Mouse (Mus musculus) stomach, postnatal 0 days (tissue): ENCODE results near the gene Ccndbp1. TPM values are rescaled to one million over a fixed set of nuclear protein-coding genes. Genes with fewer than 3 reads are reported as not detected.
A peak's percentile ranks its signal among the peaks of the same experiment; 100 is the strongest.
"Not testable (repeated sequence)": the region's sequence is repeated elsewhere in the genome, so short reads cannot be mapped to it uniquely, and the experiment has no call there.

Experiments used
- ATAC-seq: fragments of 200-750 bp; cut with Nextera tagmentation; 2 replicates; pipeline ENCODE4 v1.8.0; 2017; ENCODE audit not compliant: low FRiP score, low TSS enrichment
- DNase-seq: peaks from one replicate; pipeline ENCODE4 v3.0.0-alpha.2; 2016; ENCODE audit warnings: low spot score
- H3K27ac ChIP-seq: fragments of 300-500 bp; sonication (generic); replicated peaks from 2 replicates; pipeline ENCODE4 v1.5.1; 2014; ENCODE audit warnings: mild to moderate bottlenecking, control low read depth
- H3K27me3 ChIP-seq: fragments of 300-500 bp; sonication (generic); 2 replicates; pipeline ENCODE4 v1.6.1; 2014; ENCODE audit warnings: low read length; ENCODE audit not compliant: control insufficient read depth, insufficient read depth
- H3K36me3 ChIP-seq: fragments of 300-500 bp; sonication (generic); 2 replicates; pipeline ENCODE4 v1.6.1; 2014; ENCODE audit warnings: low read length, mixed read lengths; ENCODE audit not compliant: control insufficient read depth, insufficient read depth
- H3K4me1 ChIP-seq: fragments of 300-500 bp; sonication (generic); replicated peaks from 2 replicates; pipeline ENCODE4 v1.6.1; 2014; ENCODE audit warnings: antibody characterized with exemption; ENCODE audit not compliant: control insufficient read depth, insufficient read depth
- H3K4me2 ChIP-seq: fragments of 300-500 bp; sonication (generic); replicated peaks from 2 replicates; pipeline ENCODE4 v1.6.1; 2014; ENCODE audit warnings: low read depth, mild to moderate bottlenecking, control low read depth, moderate library complexity
- H3K4me3 ChIP-seq: fragments of 300-500 bp; sonication (generic); 2 replicates; pipeline ENCODE4 v1.5.1; 2014; ENCODE audit warnings: low read depth, low read length, control low read depth
- H3K9ac ChIP-seq: fragments of 300-500 bp; sonication (generic); 2 replicates; pipeline ENCODE4 v1.6.1; 2014; ENCODE audit warnings: mild to moderate bottlenecking, low read length, control low read depth, mixed read lengths
- H3K9me3 ChIP-seq: fragments of 300-500 bp; sonication (generic); 2 replicates; pipeline ENCODE4 v1.6.1; 2016; ENCODE audit warnings: low read length; ENCODE audit not compliant: control insufficient read depth
- CTCF ChIP-seq: IDR thresholded peaks from 2 replicates; pipeline ENCODE4 v1.5.1; 2016; ENCODE audit warnings: antibody characterized with exemption, low read depth, mild to moderate bottlenecking, moderate library complexity
- EP300 ChIP-seq: optimal IDR thresholded peaks from 2 replicates; pipeline ENCODE3; 2016; ENCODE audit warnings: antibody characterized with exemption
- WGBS: fragments of 180-500 bp; shearing (Covaris S2); extraction: QIAGEN DNeasy Blood & Tissue Kit; methylation state at CpG from one replicate; pipeline ENCODE4 v1.1.7; 2014; 5-methylcytosine and 5-hydroxymethylcytosine counted together
- polyA plus RNA-seq: library from polyadenylated mRNA; unstranded; fragments of >200 nt; fragmentation: Nextera tagmentation; extraction: Ambion mirVana; gene quantifications from 2 replicates; pipeline ENCODE4 v1.2.1, GENCODE M21; 2015

Ccndbp1 gene
- polyA plus RNA-seq, 1 experiment from 2014 or later = 31.1 TPM

- H3K4me2 ChIP-seq = no peak overlapping the region
- no peak for ATAC-seq
- no peak overlapping the region for H3K4me3 ChIP-seq
- no peaks in the 10 kb centered on the region for H3K9me3 ChIP-seq
- no peaks in the 10 kb centered on the region for H3K4me1 ChIP-seq
- H3K9ac ChIP-seq = no peak overlapping the region
- 0 out of 2 replicates have a peak, but pooled peaks cover 4% of the 10 kb centered on the region for H3K36me3 ChIP-seq
- no peaks in the 10 kb centered on the region for H3K27me3 ChIP-seq
- TF ChIP-seq EP300 (no peak), CTCF (no peak)
- WGBS = 88% methylated on average over 9 of the region's 9 CpGs
- H3K27ac ChIP-seq = no peak overlapping the region
- DNase-seq = no peak
Measured at GRCm38 (mm10) chr2:121016226-121016625, 8.0 kb downstream of the Ccndbp1 start.

DNA sequence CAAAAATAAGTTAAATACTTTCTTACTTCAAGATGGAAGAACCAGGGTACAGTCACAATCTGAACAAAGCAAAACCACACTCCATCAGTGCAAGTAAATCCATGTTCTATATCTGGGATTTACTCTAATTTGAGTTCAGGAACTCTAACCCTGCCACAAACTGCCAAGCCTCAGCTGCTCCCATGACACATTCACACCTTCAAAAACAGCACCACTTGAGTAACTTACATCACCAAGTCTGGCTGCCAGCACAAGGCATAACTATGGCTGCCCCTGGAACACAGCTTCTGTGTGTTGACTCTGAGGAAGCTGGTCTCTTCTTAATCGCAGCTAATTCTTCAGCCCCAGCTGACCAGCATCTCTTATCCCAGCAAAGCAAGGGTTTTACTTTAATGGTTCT is 8.9 kb downstream of the Ccndbp1 start:
- H3K9ac ChIP-seq = no peak overlapping the region
- no peaks in the 10 kb centered on the region for H3K4me1 ChIP-seq
- no peaks in the 10 kb centered on the region for H3K27me3 ChIP-seq
- H3K27ac ChIP-seq = no peak overlapping the region
- TF ChIP-seq CTCF (no peak), EP300 (no peak)
- H3K4me3 ChIP-seq = no peak overlapping the region
- ATAC-seq (no peak), DNase-seq (no peak)
- H3K36me3 ChIP-seq = 0 out of 2 replicates have a peak, but pooled peaks cover 4% of the 10 kb centered on the region
- no peak overlapping the region for H3K4me2 ChIP-seq
- no peaks in the 10 kb centered on the region for H3K9me3 ChIP-seq
- WGBS = 95% methylated on average over 1 of the region's 1 CpGs

- H3K9ac ChIP-seq = no peak overlapping the region
- DNase-seq = no peak
- H3K9me3 ChIP-seq = no peaks in the 10 kb centered on the region
- H3K4me1 ChIP-seq = no peaks in the 10 kb centered on the region
- WGBS = 50% methylated on average over 5 of the region's 5 CpGs
- no peaks in the 10 kb centered on the region for H3K27me3 ChIP-seq
- H3K4me2 ChIP-seq = no peak overlapping the region
- no peak overlapping the region for H3K4me3 ChIP-seq
- H3K36me3 ChIP-seq = no peaks in the 10 kb centered on the region
- no peak overlapping the region for H3K27ac ChIP-seq
- ATAC-seq = peak; percentile 79
- TF ChIP-seq CTCF (no peak), EP300 (no peak)
Measured at GRCm38 (mm10) chr2:121022918-121023317, 14.7 kb downstream of the Ccndbp1 start.

GRCm38 (mm10) chr2:121036733-121037341 is 28.6 kb downstream of the Ccndbp1 start, which contains the start of gene Epb42:
Epb42 (minus strand) TSS chr2:121037072.
- H3K27ac ChIP-seq = no peak within 1 kb of the TSS
- no peaks in the 10 kb centered on the region for H3K4me1 ChIP-seq
- DNase-seq (no peak), ATAC-seq (no peak)
- no peaks in the 10 kb centered on the region for H3K27me3 ChIP-seq
- H3K4me3 ChIP-seq = no peak within 1 kb of the TSS
- 46% methylated on average over 5 of the region's 5 CpGs for WGBS
- H3K4me2 ChIP-seq = no peak within 1 kb of the TSS
- no peaks in the 10 kb centered on the region for H3K9me3 ChIP-seq
- TF ChIP-seq EP300 (no peak), CTCF (no peak)
- no peak within 1 kb of the TSS for H3K9ac ChIP-seq
- H3K36me3 ChIP-seq = no peaks in the 10 kb centered on the region

GRCm38 (mm10) chr2:121038851-121039250 is 30.6 kb downstream of the Ccndbp1 start:
- not testable (repeated sequence) for ATAC-seq, H3K9ac ChIP-seq, H3K4me2 ChIP-seq, H3K27ac ChIP-seq, H3K9me3 ChIP-seq, H3K4me1 ChIP-seq, H3K36me3 ChIP-seq, H3K4me3 ChIP-seq, DNase-seq, H3K27me3 ChIP-seq
- 95% methylated on average over 1 of the region's 1 CpGs for WGBS

DNA sequence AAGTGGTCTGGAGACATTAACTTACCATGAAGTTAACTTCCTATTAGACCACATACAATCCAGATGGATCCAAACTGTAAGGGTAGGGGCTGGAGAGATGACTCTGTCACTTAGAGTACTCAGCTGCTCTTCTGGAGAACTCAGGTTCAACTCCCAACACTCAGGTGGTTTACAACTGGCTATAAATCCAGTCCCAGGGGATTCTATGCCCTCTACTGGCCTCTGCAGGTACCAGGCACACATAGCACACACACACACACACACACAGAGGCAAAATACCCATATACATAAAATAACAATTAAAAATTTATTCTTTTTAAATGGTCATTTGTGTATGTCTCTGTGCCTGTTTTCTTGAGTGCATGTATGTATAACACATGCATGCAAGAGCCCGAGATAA is 31.2 kb downstream of the Ccndbp1 start:
- DNase-seq = no peak
- no peak for ATAC-seq
- 89% methylated on average over 1 of the region's 1 CpGs for WGBS

More for the DNA sequence above, 31.2 kb downstream of the Ccndbp1 start:
- Histone ChIP-seq H3K4me1 (no peaks in the 10 kb centered on the region), H3K4me3 (no peak overlapping the region), H3K4me2 (no peak overlapping the region), H3K9me3 (no peaks in the 10 kb centered on the region), H3K27me3 (no peaks in the 10 kb centered on the region), H3K9ac (no peak overlapping the region), H3K36me3 (no peaks in the 10 kb centered on the region), H3K27ac (no peak overlapping the region)
- TF ChIP-seq CTCF (peak; percentile 26; the same call in 1 of the 2 replicates), EP300 (no peak)
